Mouse (Mus musculus) lung, adult 2 months (tissue): Measurements from ENCODE around the gene Rnf187.

Experiments used
- CTCF ChIP-seq: fragments of 200-500 bp; IDR thresholded peaks from 2 replicates; pipeline ENCODE4 v1.5.1; 2011; ENCODE audit warnings: mild to moderate bottlenecking, low read length, control low read depth; ENCODE audit not compliant: insufficient read depth
- POLR2A ChIP-seq: fragments of 200-500 bp; IDR thresholded peaks from 2 replicates; pipeline ENCODE4 v1.6.1; 2011; ENCODE audit warnings: low read depth, mild to moderate bottlenecking, control low read depth, low read length, borderline replicate concordance; ENCODE audit errors: extremely low read depth

DNA sequence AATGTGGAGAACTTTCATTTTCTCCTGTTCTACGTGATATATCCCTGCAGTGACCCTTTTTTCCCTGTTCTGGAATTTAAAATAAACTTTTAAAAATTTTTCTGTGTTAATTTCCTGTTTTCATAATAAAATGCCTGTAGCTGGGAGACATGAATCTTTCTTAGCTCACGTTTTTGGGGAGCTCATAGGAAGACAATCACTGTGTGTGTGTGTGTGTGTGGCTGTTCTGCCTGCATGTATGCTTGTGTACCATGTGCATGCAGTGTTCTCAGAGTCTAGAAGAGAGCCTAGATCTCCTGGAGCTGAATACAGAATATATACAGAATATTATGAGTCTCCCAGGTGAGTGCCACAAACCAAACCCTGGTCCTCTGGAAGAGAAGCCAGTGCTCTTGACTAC, 11.7 kb downstream of the Rnf187 start:
- TF ChIP-seq CTCF (no peak), POLR2A (no peak)
